Mouse (Mus musculus) kidney, embryonic 15.5 days (tissue): Measurements from ENCODE around the gene Mfsd11. TPM values are rescaled to one million over a fixed set of nuclear protein-coding genes. Genes with fewer than 3 reads are reported as not detected.
A peak's percentile ranks its signal among the peaks of the same experiment; 100 is the strongest.
"Not testable (repeated sequence)": the region's sequence is repeated elsewhere in the genome, so short reads cannot be mapped to it uniquely, and the experiment has no call there.

Source experiments
- ATAC-seq: fragments of 200-750 bp; cut with Nextera tagmentation; replicated peaks from 2 replicates; pipeline ENCODE4 v1.8.0; 2017; ENCODE audit warnings: moderate TSS enrichment; ENCODE audit not compliant: low FRiP score
- H3K27ac ChIP-seq: fragments of 300-500 bp; sonication (generic); 2 replicates; pipeline ENCODE4 v1.5.1; 2015; ENCODE audit warnings: mild to moderate bottlenecking, inconsistent platforms
- H3K27me3 ChIP-seq: fragments of 300-500 bp; sonication (generic); 2 replicates; pipeline ENCODE4 v1.6.1; 2015; ENCODE audit warnings: inconsistent platforms
- H3K36me3 ChIP-seq: fragments of 300-500 bp; sonication (generic); 2 replicates; pipeline ENCODE4 v1.6.1; 2015; ENCODE audit warnings: inconsistent platforms
- H3K4me1 ChIP-seq: fragments of 300-500 bp; sonication (generic); 2 replicates; pipeline ENCODE4 v1.6.1; 2015; ENCODE audit warnings: inconsistent platforms
- H3K4me2 ChIP-seq: fragments of 300-500 bp; sonication (generic); 2 replicates; pipeline ENCODE4 v1.6.1; 2015; ENCODE audit warnings: moderate library complexity, mild to moderate bottlenecking, inconsistent platforms
- H3K4me3 ChIP-seq: fragments of 300-500 bp; sonication (generic); replicated peaks from 2 replicates; pipeline ENCODE4 v1.5.1; 2015; ENCODE audit warnings: mild to moderate bottlenecking, inconsistent platforms
- H3K9ac ChIP-seq: fragments of 300-500 bp; sonication (generic); 2 replicates; pipeline ENCODE4 v1.6.1; 2015; ENCODE audit warnings: mild to moderate bottlenecking, inconsistent platforms
- H3K9me3 ChIP-seq: fragments of 300-500 bp; sonication (generic); replicated peaks from 2 replicates; pipeline ENCODE4 v1.6.1; 2016; ENCODE audit warnings: inconsistent platforms
- WGBS: fragments of 180-500 bp; shearing (Covaris S2); methylation state at CpG from one replicate; pipeline ENCODE4 v1.1.7; 2015; ENCODE audit warnings: mixed read lengths; 5-methylcytosine and 5-hydroxymethylcytosine counted together
- polyA plus RNA-seq: library from polyadenylated mRNA; unstranded; fragments of >200 nt; fragmentation: Nextera tagmentation; extraction: Ambion mirVana; gene quantifications from 2 replicates; pipeline ENCODE4 v1.2.1, GENCODE M21; 2015

The Mfsd11 gene
- polyA plus RNA-seq, 1 experiment from 2014 or later, result 37.9 TPM

GRCm38 (mm10) chr11:116880839-116881238, 28.6 kb downstream of the Mfsd11 start:
- no peak overlapping the region for H3K27ac ChIP-seq
- no peak overlapping the region for H3K9ac ChIP-seq
- H3K4me2 ChIP-seq, result no peak overlapping the region
- no peak for ATAC-seq
- no peaks in the 10 kb centered on the region for H3K36me3 ChIP-seq
- peaks cover 6% of the 10 kb centered on the region for H3K4me1 ChIP-seq
- 0 out of 2 replicates have a peak, but pooled peaks cover 6% of the 10 kb centered on the region for H3K27me3 ChIP-seq
- WGBS, result 70% methylated on average over 7 of the region's 7 CpGs
- H3K4me3 ChIP-seq, result no peak overlapping the region
- no peaks in the 10 kb centered on the region for H3K9me3 ChIP-seq

GRCm38 (mm10) chr11:116881440-116881839, 29.2 kb downstream of the Mfsd11 start:
- no peaks in the 10 kb centered on the region for H3K36me3 ChIP-seq
- H3K27me3 ChIP-seq, result peaks cover 9% of the 10 kb centered on the region; the same call in 1 of the 2 replicates
- peaks cover 8% of the 10 kb centered on the region for H3K4me1 ChIP-seq
- no peaks in the 10 kb centered on the region for H3K9me3 ChIP-seq
- H3K4me3 ChIP-seq, result no peak overlapping the region
- no peak overlapping the region for H3K27ac ChIP-seq
- WGBS, result 71% methylated on average over 5 of the region's 5 CpGs
- ATAC-seq, result no peak
- no peak overlapping the region for H3K4me2 ChIP-seq
- no peak overlapping the region for H3K9ac ChIP-seq

DNA sequence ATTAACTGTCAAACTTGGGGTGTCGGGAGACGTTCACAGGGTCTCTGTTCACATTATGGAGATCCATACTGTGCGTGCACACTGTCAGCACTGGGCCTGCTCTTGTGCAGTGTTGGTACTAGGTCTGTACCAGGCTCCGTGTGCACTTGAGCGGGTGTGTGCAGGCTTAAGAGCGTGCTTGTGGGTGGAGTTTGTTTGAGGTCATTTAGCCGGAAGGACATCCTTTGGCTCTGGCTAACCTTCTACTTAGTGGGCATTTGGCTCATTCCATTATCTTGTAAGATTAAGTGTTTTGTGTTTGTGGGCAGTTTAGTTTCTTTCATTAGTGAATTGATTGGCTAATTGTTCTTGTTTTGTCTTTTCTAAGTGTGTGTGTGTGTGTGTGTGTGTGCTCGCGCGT, 30.2 kb downstream of the Mfsd11 start:
- H3K9me3 ChIP-seq, result no peaks in the 10 kb centered on the region
- H3K27ac ChIP-seq, result no peak overlapping the region
- peaks cover 8% of the 10 kb centered on the region for H3K4me1 ChIP-seq
- H3K4me2 ChIP-seq, result no peak overlapping the region
- H3K27me3 ChIP-seq, result peaks cover 15% of the 10 kb centered on the region; the same call in 1 of the 2 replicates
- no peak overlapping the region for H3K4me3 ChIP-seq
- no peak overlapping the region for H3K9ac ChIP-seq
- no peak for ATAC-seq
- H3K36me3 ChIP-seq, result no peaks in the 10 kb centered on the region
- 84% methylated on average over 10 of the region's 10 CpGs for WGBS

GRCm38 (mm10) chr11:116884061-116884460, 31.8 kb downstream of the Mfsd11 start:
- 84% methylated on average over 6 of the region's 6 CpGs for WGBS
- no peak for ATAC-seq
- H3K36me3 ChIP-seq, result no peaks in the 10 kb centered on the region
- no peak overlapping the region for H3K4me2 ChIP-seq
- no peak overlapping the region for H3K4me3 ChIP-seq
- no peak overlapping the region for H3K9ac ChIP-seq
- H3K27ac ChIP-seq, result no peak overlapping the region
- H3K27me3 ChIP-seq, result peaks cover 15% of the 10 kb centered on the region; the same call in 1 of the 2 replicates
- no peaks in the 10 kb centered on the region for H3K9me3 ChIP-seq
- H3K4me1 ChIP-seq, result peaks cover 8% of the 10 kb centered on the region

DNA sequence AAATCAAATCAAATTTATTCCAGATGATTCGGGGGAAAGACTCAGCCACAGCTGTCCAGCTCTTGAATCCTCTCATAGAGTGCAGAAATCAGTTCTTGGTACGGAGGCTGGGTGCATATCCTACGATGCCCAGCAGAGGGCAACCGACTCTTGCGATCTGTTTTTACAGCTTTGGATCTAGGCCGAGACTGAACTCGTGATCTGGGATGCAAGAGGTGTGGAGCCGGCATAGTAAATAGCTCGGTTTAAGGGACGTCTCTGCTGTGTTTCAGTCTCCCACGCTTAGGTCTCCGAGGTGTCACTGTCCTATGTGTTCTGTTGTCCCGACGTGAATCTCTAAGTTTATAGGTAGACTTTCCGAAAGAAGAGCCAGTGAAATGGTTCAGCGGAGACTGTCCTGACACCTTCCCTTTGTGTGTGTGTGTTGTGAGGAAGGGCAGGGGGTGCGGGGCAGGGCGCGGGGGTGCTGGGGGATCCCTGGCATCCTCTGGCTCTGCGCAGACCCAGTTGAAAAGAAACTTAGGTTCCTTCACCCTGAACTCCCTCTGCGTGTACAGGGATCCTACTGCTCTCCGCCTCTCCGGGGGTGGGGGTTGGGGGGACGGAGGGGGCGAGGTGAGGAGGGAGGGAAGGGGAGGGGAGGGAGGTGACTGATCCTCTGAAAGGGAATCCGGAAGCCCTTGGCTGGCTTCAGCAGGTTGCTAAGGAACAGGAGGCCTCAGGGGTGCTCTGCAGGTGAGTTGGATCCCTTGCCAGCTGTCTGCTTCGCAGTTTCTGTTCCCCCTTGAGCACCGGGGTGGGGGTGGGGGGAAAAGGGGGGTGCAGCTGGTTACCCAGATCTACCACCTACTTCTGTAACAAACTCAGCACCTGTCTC, 33.3 kb downstream of the Mfsd11 start:
- no peak overlapping the region for H3K9ac ChIP-seq
- ATAC-seq, result peak; percentile 40; the same call in 1 of the 2 replicates

GRCm38 (mm10) chr11:116887136-116887535, 34.9 kb downstream of the Mfsd11 start:
- 55% methylated on average over 5 of the region's 5 CpGs for WGBS
- H3K27me3 ChIP-seq, result peaks cover 15% of the 10 kb centered on the region; the same call in 1 of the 2 replicates
- H3K27ac ChIP-seq, result no peak overlapping the region
- H3K4me1 ChIP-seq, result peaks cover 14% of the 10 kb centered on the region
- no peak overlapping the region for H3K9ac ChIP-seq
- no peak for ATAC-seq
- H3K4me2 ChIP-seq, result no peak overlapping the region
- H3K4me3 ChIP-seq, result no peak overlapping the region
- H3K36me3 ChIP-seq, result no peaks in the 10 kb centered on the region
- H3K9me3 ChIP-seq, result no peaks in the 10 kb centered on the region

More for the DNA sequence above, 33.3 kb downstream of the Mfsd11 start:
- H3K27ac ChIP-seq, result no peak overlapping the region
- no peaks in the 10 kb centered on the region for H3K9me3 ChIP-seq
- H3K4me2 ChIP-seq, result peak overlapping the region; percentile 54
- WGBS, result 1% methylated on average over 27 of the region's 28 CpGs
- no peaks in the 10 kb centered on the region for H3K36me3 ChIP-seq
- peak overlapping the region; percentile 29 for H3K4me3 ChIP-seq
- H3K4me1 ChIP-seq, result peaks cover 14% of the 10 kb centered on the region
- peaks cover 15% of the 10 kb centered on the region; the same call in 1 of the 2 replicates for H3K27me3 ChIP-seq

- no peak for ATAC-seq
- H3K4me1 ChIP-seq, result peaks cover 13% of the 10 kb centered on the region; the same call in 1 of the 2 replicates
- H3K9ac ChIP-seq, result no peak overlapping the region
- no peak overlapping the region for H3K4me2 ChIP-seq
- no peak overlapping the region for H3K27ac ChIP-seq
- WGBS, result 52% methylated on average over 19 of the region's 19 CpGs
- no peaks in the 10 kb centered on the region for H3K36me3 ChIP-seq
- no peak overlapping the region for H3K4me3 ChIP-seq
- peaks cover 4% of the 10 kb centered on the region; the same call in 1 of the 2 replicates for H3K27me3 ChIP-seq
- no peaks in the 10 kb centered on the region for H3K9me3 ChIP-seq
Observed at GRCm38 (mm10) chr11:116893532-116894442, 41.5 kb downstream of the Mfsd11 start.

- no peaks in the 10 kb centered on the region for H3K9me3 ChIP-seq
- H3K4me2 ChIP-seq, result no peak overlapping the region
- ATAC-seq, result no peak
- no peak overlapping the region for H3K9ac ChIP-seq
- H3K27ac ChIP-seq, result no peak overlapping the region
- H3K4me1 ChIP-seq, result peaks cover 7% of the 10 kb centered on the region; the same call in 1 of the 2 replicates
- H3K27me3 ChIP-seq, result peaks cover 4% of the 10 kb centered on the region; the same call in 1 of the 2 replicates
- 80% methylated on average over 3 of the region's 3 CpGs for WGBS
- H3K36me3 ChIP-seq, result no peaks in the 10 kb centered on the region
- H3K4me3 ChIP-seq, result no peak overlapping the region
Observed at GRCm38 (mm10) chr11:116895402-116895801, 43.2 kb downstream of the Mfsd11 start.

GRCm38 (mm10) chr11:116899247-116899646, 47.0 kb downstream of the Mfsd11 start:
- Histone ChIP-seq H3K9me3 (no peaks in the 10 kb centered on the region), H3K27ac (no peak overlapping the region), H3K36me3 (no peaks in the 10 kb centered on the region), H3K4me3 (no peak overlapping the region), H3K4me2 (no peak overlapping the region), H3K4me1 (no peaks in the 10 kb centered on the region), H3K27me3 (peaks cover 14% of the 10 kb centered on the region), H3K9ac (no peak overlapping the region)
- WGBS, result 91% methylated on average over 12 of the region's 12 CpGs
- no peak for ATAC-seq

GRCm38 (mm10) chr11:116902588-116902987, 50.3 kb downstream of the Mfsd11 start:
- not testable (repeated sequence) for ATAC-seq, H3K27ac ChIP-seq, H3K4me2 ChIP-seq, H3K4me3 ChIP-seq, H3K9ac ChIP-seq, H3K4me1 ChIP-seq, H3K36me3 ChIP-seq, H3K9me3 ChIP-seq
- H3K27me3 ChIP-seq, result peaks cover 33% of the 10 kb centered on the region
- 92% methylated on average over 10 of the region's 10 CpGs for WGBS

GRCm38 (mm10) chr11:116905741-116906456, 53.7 kb downstream of the Mfsd11 start:
- peak overlapping the region; percentile 23 for H3K4me3 ChIP-seq
- ATAC-seq, result no peak
- H3K36me3 ChIP-seq, result no peaks in the 10 kb centered on the region
- H3K4me2 ChIP-seq, result peak overlapping the region; percentile 59
- H3K27ac ChIP-seq, result no peak overlapping the region
- peaks cover 34% of the 10 kb centered on the region for H3K27me3 ChIP-seq
- H3K4me1 ChIP-seq, result peaks cover 9% of the 10 kb centered on the region
- H3K9me3 ChIP-seq, result no peaks in the 10 kb centered on the region
- 4% methylated on average over 23 of the region's 23 CpGs for WGBS
- no peak overlapping the region for H3K9ac ChIP-seq
